Mouse (Mus musculus): ENCODE results near the gene Hscb.

GRCm38 (mm10) chr5:110779998-110780760, 59.4 kb downstream of the Hscb start, which contains the start of gene Pus1:
- TF ChIP-seq CTCF (IDR thresholded peaks at IDR 0.05; ENCODE audit: low read depth) (no peak), EP300 (optimal IDR thresholded peaks at IDR 0.05) (no peak)

Measured in stomach, postnatal 0 days (tissue).